In the genomic region with DNA sequence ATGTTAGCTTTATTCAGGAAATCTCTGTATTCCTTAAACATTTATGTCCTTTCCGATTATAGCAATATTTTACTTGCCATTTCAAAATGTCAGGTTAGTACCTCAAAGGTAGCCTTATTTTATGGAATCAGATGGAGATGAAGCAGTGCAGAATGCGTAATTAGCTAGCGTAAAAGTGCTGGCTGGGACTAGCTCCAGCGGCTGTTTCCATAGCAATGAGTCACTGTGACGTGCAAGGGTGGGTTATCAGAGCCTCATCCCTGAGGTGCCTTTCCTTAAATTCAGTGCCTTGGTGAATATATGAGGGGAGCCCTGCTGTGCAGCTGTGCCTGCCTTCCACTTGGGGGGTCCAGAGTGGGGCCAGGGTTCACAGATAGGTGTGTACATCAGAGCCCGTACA, we compare ENCODE assay signal across 11 mouse cellular contexts. TPM values are rescaled to one million over a fixed set of nuclear protein-coding genes. Genes with fewer than 3 reads are reported as not detected.
DNase-seq lines count a peak whose midpoint lies in the region; ATAC-seq and TF ChIP-seq lines count a peak whose summit lies in the region.
"Had no signal": no experiment of that assay in that cellular context is flagged by ENCODE, and none has a peak within 500 bp of the region (broad histone marks: within the 10 kb centered on the region; RNA-seq: fewer than 3 reads in every experiment).

No protein-coding gene starts in this region.

- peak; percentile 16 for DNase-seq in adrenal gland, postnatal 14 days
- no peak for DNase-seq in adrenal gland, postnatal 36 days
- peak; percentile 77 for DNase-seq in hindbrain, postnatal 0 days (ENCODE audit: low spot score)
- DNase-seq in lung, postnatal 14 days: no peak
- no peak for DNase-seq in urinary bladder, adult 2 months (ENCODE audit: low spot score)
- DNase-seq in lung, postnatal 36 days: no peak

- no peaks in the 10 kb centered on the region for H3K9me3 ChIP-seq in forebrain, embryonic 13.5 days (replicated peaks)
- no peaks in the 10 kb centered on the region for H3K9me3 ChIP-seq in hindbrain, postnatal 0 days (ENCODE audit: low read length)
- H3K9me3 ChIP-seq in midbrain, embryonic 16.5 days (replicated peaks; ENCODE audit: control insufficient read depth, low read length, poor library complexity, severe bottlenecking): no peaks in the 10 kb centered on the region
- H3K9me3 ChIP-seq: heart, embryonic 13.5 days; intestine, embryonic 15.5 days had no signal

- H3K27ac ChIP-seq in forebrain, embryonic 13.5 days: peak overlapping the region; percentile 73
- peak overlapping the region; percentile 48; the same call in 1 of the 2 replicates for H3K27ac ChIP-seq in hindbrain, postnatal 0 days
- H3K27ac ChIP-seq in midbrain, embryonic 16.5 days (ENCODE audit: low read length): peak overlapping the region; percentile 87
- H3K27ac ChIP-seq: heart, embryonic 13.5 days; intestine, embryonic 15.5 days had no signal

- H3K27me3 ChIP-seq in forebrain, embryonic 13.5 days: no peaks in the 10 kb centered on the region
- no peaks in the 10 kb centered on the region for H3K27me3 ChIP-seq in hindbrain, postnatal 0 days (ENCODE audit: insufficient read depth, low read length)
- no peaks in the 10 kb centered on the region for H3K27me3 ChIP-seq in midbrain, embryonic 16.5 days (ENCODE audit: control insufficient read depth, insufficient read depth, low read depth, low read length)
- H3K27me3 ChIP-seq: heart, embryonic 13.5 days; intestine, embryonic 15.5 days had no signal

- H3K4me1 ChIP-seq in forebrain, embryonic 13.5 days: peaks cover 25% of the 10 kb centered on the region
- peaks cover 10% of the 10 kb centered on the region for H3K4me1 ChIP-seq in hindbrain, postnatal 0 days (ENCODE audit: insufficient read depth, low read length)
- H3K4me1 ChIP-seq in midbrain, embryonic 16.5 days (ENCODE audit: control insufficient read depth, insufficient read depth, low read length): peaks cover 32% of the 10 kb centered on the region
- H3K4me1 ChIP-seq: heart, embryonic 13.5 days; intestine, embryonic 15.5 days had no signal

- whole genome bisulfite sequencing in forebrain, embryonic 13.5 days: 42% methylated on average over 6 of the region's 6 CpGs
- WGBS in hindbrain, postnatal 0 days: 26% methylated on average over 6 of the region's 6 CpGs
- WGBS in midbrain, embryonic 16.5 days: 30% methylated on average over 6 of the region's 6 CpGs

- H3K36me3 ChIP-seq in forebrain, embryonic 13.5 days (ENCODE audit: poor library complexity, severe bottlenecking): no peaks in the 10 kb centered on the region
- no peaks in the 10 kb centered on the region for H3K36me3 ChIP-seq in hindbrain, postnatal 0 days (ENCODE audit: insufficient read depth, low read length)
- H3K36me3 ChIP-seq in midbrain, embryonic 16.5 days (ENCODE audit: control insufficient read depth, insufficient read depth, low read length): peaks cover 5% of the 10 kb centered on the region; the same call in 1 of the 2 replicates
- H3K36me3 ChIP-seq: heart, embryonic 13.5 days; intestine, embryonic 15.5 days had no signal

- no peak overlapping the region for H3K9ac ChIP-seq in forebrain, embryonic 13.5 days
- H3K9ac ChIP-seq in hindbrain, postnatal 0 days (replicated peaks; ENCODE audit: low read length): no peak overlapping the region
- H3K9ac ChIP-seq in midbrain, embryonic 16.5 days (ENCODE audit: low read depth, low read length): no peak overlapping the region
- H3K9ac ChIP-seq: heart, embryonic 13.5 days; intestine, embryonic 15.5 days had no signal

- ATAC-seq in forebrain, embryonic 13.5 days: peak; percentile 69
- peak; percentile 59 for ATAC-seq in hindbrain, postnatal 0 days
- ATAC-seq in midbrain, embryonic 16.5 days: peak; percentile 72
- ATAC-seq: intestine, embryonic 15.5 days had no signal

- TF ChIP-seq CTCF in hindbrain, postnatal 0 days (IDR thresholded peaks at IDR 0.05; ENCODE audit: low read depth): no peak

- no peak overlapping the region for H3K4me3 ChIP-seq in forebrain, embryonic 13.5 days
- no peak overlapping the region for H3K4me3 ChIP-seq in hindbrain, postnatal 0 days (ENCODE audit: low read length)
- no peak overlapping the region for H3K4me3 ChIP-seq in midbrain, embryonic 16.5 days (ENCODE audit: low read depth, low read length)
- H3K4me3 ChIP-seq: heart, embryonic 13.5 days; intestine, embryonic 15.5 days had no signal

- no peak overlapping the region for H3K4me2 ChIP-seq in forebrain, embryonic 13.5 days
- no peak overlapping the region for H3K4me2 ChIP-seq in hindbrain, postnatal 0 days (ENCODE audit: low read depth, low read length)
- H3K4me2 ChIP-seq in midbrain, embryonic 16.5 days (ENCODE audit: low read length): no peak overlapping the region
- H3K4me2 ChIP-seq: heart, embryonic 13.5 days; intestine, embryonic 15.5 days had no signal

RNA-seq across cellular contexts. Expression of a gene that starts 17.1 kb away (rescaled TPM):
- 2.9 and 3.6 TPM in 2 replicates for total RNA-seq in adrenal gland, postnatal 14 days (2021)
- 1 to 10 TPM; 2.2 to 3.9 TPM for total RNA-seq in adrenal gland, postnatal 36 days (2021)
- polyA plus RNA-seq in forebrain, embryonic 13.5 days (2015; fragmentation: Nextera tagmentation; extraction: Ambion mirVana): 12.7 and 13.7 TPM in 2 replicates
- total RNA-seq in hindbrain, postnatal 0 days (2014; rRNA removed): 28.5 and 34.4 TPM in 2 replicates
- polyA plus RNA-seq in hindbrain, postnatal 0 days (2015; fragmentation: Nextera tagmentation; extraction: Ambion mirVana): 48.9 and 53.3 TPM in 2 replicates
- 31.5 and 34.1 TPM in 2 replicates for polyA plus RNA-seq in midbrain, embryonic 16.5 days (2015; fragmentation: Nextera tagmentation; extraction: Ambion mirVana)
- polyA plus RNA-seq in urinary bladder, adult 2 months (2012; rRNA removed): 2.1 and 3.5 TPM in 2 replicates
- total RNA-seq: liver, adult 2 months had no signal
- polyA plus RNA-seq: liver, adult 2 months had no signal

RNA-seq across cellular contexts. Expression of a gene that starts 43.4 kb away (rescaled TPM):
- 0.63 and 0.71 TPM in 2 replicates for total RNA-seq in adrenal gland, postnatal 14 days (2021)
- under 1 TPM; 0.50 to 0.56 TPM for total RNA-seq in adrenal gland, postnatal 36 days (2021)
- polyA plus RNA-seq in forebrain, embryonic 13.5 days (2015; fragmentation: Nextera tagmentation; extraction: Ambion mirVana): 2.1 and 3.1 TPM in 2 replicates
- total RNA-seq in hindbrain, postnatal 0 days (2014; rRNA removed): 53.6 and 63.1 TPM in 2 replicates
- 12.7 and 12.8 TPM in 2 replicates for polyA plus RNA-seq in hindbrain, postnatal 0 days (2015; fragmentation: Nextera tagmentation; extraction: Ambion mirVana)
- polyA plus RNA-seq in midbrain, embryonic 16.5 days (2015; fragmentation: Nextera tagmentation; extraction: Ambion mirVana): 22.5 and 23.6 TPM in 2 replicates
- polyA plus RNA-seq in urinary bladder, adult 2 months (2012; rRNA removed): 0.03 and 0.07 TPM in 2 replicates
- polyA plus RNA-seq: liver, adult 2 months had no signal

Comparison
In these comparisons a context has a peak if more than half of its experiments do, and no peak if none do; other contexts are left out.
1. DNase-seq: peak in adrenal gland, postnatal 14 days (single experiment) and hindbrain, postnatal 0 days (single experiment); none in adrenal gland, postnatal 36 days (0 of 2), lung, postnatal 14 days (single experiment), urinary bladder, adult 2 months (single experiment) and lung, postnatal 36 days (single experiment).
2. Peak in every context shown above with its lines, with median percentiles within 50 percentile points of each other: ATAC-seq and H3K27ac ChIP-seq.